Mouse (Mus musculus): ENCODE measurements around the gene Rbbp4. TPM values are rescaled to one million over a fixed set of nuclear protein-coding genes. Genes with fewer than 3 reads are reported as not detected.
A peak's percentile ranks its signal among the peaks of the same experiment; 100 is the strongest.

Rbbp4 gene
- total and polyA plus RNA-seq, 3 experiments = 41.4 to 179 (median 73.3) TPM

GRCm38 (mm10) chr4:129351111-129351510 is 15.9 kb upstream of the Rbbp4 start:
- TF ChIP-seq MXI1 (IDR thresholded peaks at IDR 0.05; ENCODE audit: low read depth, low read length) (no peak), ZNF384 (IDR thresholded peaks at IDR 0.05; ENCODE audit: low read depth, low read length) (no peak), UBTF (IDR thresholded peaks at IDR 0.05; ENCODE audit: low read depth, low read length) (no peak), HCFC1 (IDR thresholded peaks at IDR 0.05; ENCODE audit: low read depth, low read length) (no peak), RAD21 (IDR thresholded peaks at IDR 0.05; ENCODE audit: low read depth, low read length) (no peak), CHD1 (IDR thresholded peaks at IDR 0.05; ENCODE audit: low read depth, low read length) (no peak), SIN3A (IDR thresholded peaks at IDR 0.05; ENCODE audit: low read length) (no peak), JUND (conservative IDR thresholded peaks at IDR 0.05; ENCODE audit: low read depth, low read length) (no peak), BHLHE40 (IDR thresholded peaks at IDR 0.05; ENCODE audit: low read depth, low read length) (no peak), KAT2A (IDR thresholded peaks at IDR 0.05; ENCODE audit: insufficient replicate concordance, low read length) (no peak), IRF4 (IDR thresholded peaks at IDR 0.05; ENCODE audit: low read depth, low read length) (no peak), POLR2A (IDR thresholded peaks at IDR 0.05; ENCODE audit: low read depth, low read length) (no peak), ELF1 (IDR thresholded peaks at IDR 0.05; ENCODE audit: low read depth, low read length) (no peak), NRF1 (IDR thresholded peaks at IDR 0.05; ENCODE audit: low read depth, low read length) (no peak)
- dilution Hi-C loops (cut with MboI; ENCODE audit: extremely low pct_ligation_motif_present, extremely low pct_unique_long_range_greater_than_20kb, low sequenced_read_pairs) = no loop called here
- no peak overlapping the region for H3K9ac ChIP-seq (ENCODE audit: insufficient read depth, low read depth)
- no peak for DNase-seq (ENCODE audit: extremely low read depth)
- no peak overlapping the region for H3K4me3 ChIP-seq (replicated peaks in 1 of 3; ENCODE audit: low read depth in 2 of 3, low read length in 2 of 3, poor library complexity in 1 of 3)
- H3K36me3 ChIP-seq (replicated peaks in 1 of 2; ENCODE audit: control insufficient read depth in 1 of 2, insufficient read depth in 1 of 2, low read length in 1 of 2) = peaks cover 8 to 18% of the 10 kb centered on the region in 2 experiments
- H3K27me3 ChIP-seq (replicated peaks) = no peaks in the 10 kb centered on the region
- H3K4me1 ChIP-seq (ENCODE audit: control insufficient read depth in 1 of 2, insufficient read depth in 2 of 2) = peaks cover 5 to 10% of the 10 kb centered on the region in 2 experiments; a peak in 3 of 4 replicates
- H3K4me2 ChIP-seq (ENCODE audit: insufficient read depth, low read depth, poor library complexity, severe bottlenecking) = no peak overlapping the region
- in situ Hi-C loops (cut with MboI; ENCODE audit: low pct_ligation_motif_present, low pct_unique_long_range_greater_than_20kb, low sequenced_read_pairs) = loop anchor here (5.0 to 25.0 kb wide), 2 partner anchors 106 to 261 kb away; partner anchors contain the start of genes Ccdc28b, Dcdc2b, Eif3i and Iqcc
- no peaks in the 10 kb centered on the region for H3K9me3 ChIP-seq (replicated peaks; ENCODE audit: low read length)
- H3K79me2 ChIP-seq (replicated peaks; ENCODE audit: control insufficient read depth, extremely low read depth, insufficient read depth, poor library complexity, severe bottlenecking) = no peaks in the 10 kb centered on the region
- H3K27ac ChIP-seq (ENCODE audit: insufficient read depth, low read depth) = no peak overlapping the region

GRCm38 (mm10) chr4:129350644-129351043 is 15.5 kb upstream of the Rbbp4 start:
- in situ Hi-C loops (cut with MboI; ENCODE audit: low pct_ligation_motif_present, low pct_unique_long_range_greater_than_20kb, low sequenced_read_pairs) = loop anchor here (5.0 to 25.0 kb wide), 2 partner anchors 107 to 262 kb away; partner anchors contain the start of genes Ccdc28b, Dcdc2b, Eif3i and Iqcc

More at GRCm38 (mm10) chr4:129350644-129351043, 15.5 kb upstream of the Rbbp4 start:
- Histone ChIP-seq H3K9ac (ENCODE audit: insufficient read depth, low read depth) (no peak overlapping the region), H3K27ac (ENCODE audit: insufficient read depth, low read depth) (no peak overlapping the region), H3K79me2 (replicated peaks; ENCODE audit: control insufficient read depth, extremely low read depth, insufficient read depth, poor library complexity, severe bottlenecking) (no peaks in the 10 kb centered on the region), H3K27me3 (replicated peaks) (no peaks in the 10 kb centered on the region), H3K9me3 (replicated peaks; ENCODE audit: low read length) (no peaks in the 10 kb centered on the region), H3K4me2 (ENCODE audit: insufficient read depth, low read depth, poor library complexity, severe bottlenecking) (no peak overlapping the region), H3K36me3 (replicated peaks in 1 of 2; ENCODE audit: control insufficient read depth in 1 of 2, insufficient read depth in 1 of 2, low read length in 1 of 2) (peaks cover 12 to 22% of the 10 kb centered on the region in 2 experiments), H3K4me3 (replicated peaks in 1 of 3; ENCODE audit: low read depth in 2 of 3, low read length in 2 of 3, poor library complexity in 1 of 3) (no peak overlapping the region), H3K4me1 (ENCODE audit: control insufficient read depth in 1 of 2, insufficient read depth in 2 of 2) (peaks cover 5 to 10% of the 10 kb centered on the region in 2 experiments; a peak in 3 of 4 replicates)
- dilution Hi-C loops (cut with MboI; ENCODE audit: extremely low pct_ligation_motif_present, extremely low pct_unique_long_range_greater_than_20kb, low sequenced_read_pairs) = no loop called here
- DNase-seq (ENCODE audit: extremely low read depth) = peak; percentile 76
- TF ChIP-seq SMC3 (IDR thresholded peaks at IDR 0.05; ENCODE audit: low read depth, low read length) = peak; percentile 81
- TF ChIP-seq JUN (IDR thresholded peaks at IDR 0.05; ENCODE audit: insufficient read depth, low read depth, low read length) = no peak
- peak; percentile 72 to 89 for TF ChIP-seq CTCF (conservative IDR thresholded peaks at IDR 0.05 in 1 of 2, IDR thresholded peaks at IDR 0.05 in 1 of 2; ENCODE audit: low read depth in 2 of 2, low read length in 2 of 2)
- no peak for TF ChIP-seq HCFC1 (IDR thresholded peaks at IDR 0.05; ENCODE audit: low read depth, low read length)
- no peak for TF ChIP-seq MYC (IDR thresholded peaks at IDR 0.05; ENCODE audit: low read depth, low read length)
- peak; percentile 56 for TF ChIP-seq RAD21 (IDR thresholded peaks at IDR 0.05; ENCODE audit: low read depth, low read length)
- no peak for TF ChIP-seq NELFE (IDR thresholded peaks at IDR 0.05; ENCODE audit: low read depth, low read length)
- no peak for TF ChIP-seq MEF2A (IDR thresholded peaks at IDR 0.05; ENCODE audit: borderline replicate concordance, low read depth, low read length)
- no peak for TF ChIP-seq E2F4 (IDR thresholded peaks at IDR 0.05; ENCODE audit: insufficient replicate concordance, low read depth, low read length)
- TF ChIP-seq CHD1 (IDR thresholded peaks at IDR 0.05; ENCODE audit: low read depth, low read length) = no peak
- no peak for TF ChIP-seq KAT2A (IDR thresholded peaks at IDR 0.05; ENCODE audit: insufficient replicate concordance, low read length)
- no peak for TF ChIP-seq IRF4 (IDR thresholded peaks at IDR 0.05; ENCODE audit: low read depth, low read length)
- TF ChIP-seq ZC3H11A (IDR thresholded peaks at IDR 0.05; ENCODE audit: low read depth, low read length) = no peak

Measured in CH12.LX (cell line).